ENCODE assay signal across 9 mouse cellular contexts in genomic region chr2:113758311-113759161, GRCm38 (mm10). TPM values are rescaled to one million over a fixed set of nuclear protein-coding genes. Genes with fewer than 3 reads are reported as not detected.
A peak's percentile ranks its signal among the peaks of the same experiment; 100 is the strongest.
DNase-seq lines count a peak whose midpoint lies in the region; ATAC-seq and TF ChIP-seq lines count a peak whose summit lies in the region.
"Had no signal": no experiment of that assay in that cellular context is flagged by ENCODE, and none has a peak within 500 bp of the region (broad histone marks: within the 10 kb centered on the region; RNA-seq: fewer than 3 reads in every experiment).

Gene Grem1 (minus strand): TSS chr2:113758646.

- peaks cover 23% of the 10 kb centered on the region for H3K4me1 ChIP-seq in heart, embryonic 12.5 days (replicated peaks)
- no peaks in the 10 kb centered on the region for H3K4me1 ChIP-seq in ES-E14 (ENCODE audit: control insufficient read depth in 2 of 2, insufficient read depth in 2 of 2, low read length in 2 of 2, poor library complexity in 1 of 2)
- H3K4me1 ChIP-seq in embryonic facial prominence, embryonic 14.5 days (ENCODE audit: control insufficient read depth, insufficient read depth, low read length) = peaks cover 10% of the 10 kb centered on the region; the same call in 1 of the 2 replicates
- H3K4me1 ChIP-seq in intestine, embryonic 16.5 days (ENCODE audit: control insufficient read depth, insufficient read depth, low read length) = peaks cover 15% of the 10 kb centered on the region
- H3K4me1 ChIP-seq in neural tube, embryonic 12.5 days = peaks cover 24% of the 10 kb centered on the region

- in situ Hi-C loops in ES-E14 (cut with MboI; ENCODE audit: low sequenced_read_pairs in 2 of 2, unreplicated experiment in 2 of 2) = no loop called here

- no peaks in the 10 kb centered on the region for H3K9me3 ChIP-seq in heart, embryonic 12.5 days (replicated peaks)
- no peaks in the 10 kb centered on the region for H3K9me3 ChIP-seq in ES-E14 (ENCODE audit: control insufficient read depth, insufficient read depth, low read depth, low read length)
- no peaks in the 10 kb centered on the region for H3K9me3 ChIP-seq in embryonic facial prominence, embryonic 14.5 days (ENCODE audit: control insufficient read depth, low read length)
- no peaks in the 10 kb centered on the region for H3K9me3 ChIP-seq in intestine, embryonic 16.5 days (ENCODE audit: control insufficient read depth, low read length)
- H3K9me3 ChIP-seq in neural tube, embryonic 12.5 days = no peaks in the 10 kb centered on the region

- peak within 1 kb of the TSS; percentile 83 for H3K4me2 ChIP-seq in heart, embryonic 12.5 days
- peak within 1 kb of the TSS; percentile 94 for H3K4me2 ChIP-seq in embryonic facial prominence, embryonic 14.5 days (ENCODE audit: low read depth, low read length)
- H3K4me2 ChIP-seq in intestine, embryonic 16.5 days (ENCODE audit: low read depth, low read length) = peak within 1 kb of the TSS; percentile 80
- H3K4me2 ChIP-seq in neural tube, embryonic 12.5 days (replicated peaks) = peak within 1 kb of the TSS; percentile 96

- intact Hi-C loops in heart, postnatal 36 days (cut with DNase I) = no loop called here

- peak within 1 kb of the TSS; percentile 47 for H3K4me3 ChIP-seq in heart, embryonic 12.5 days
- H3K4me3 ChIP-seq in ES-E14 (ENCODE audit: insufficient read depth in 1 of 2, low read depth in 1 of 2, low read length in 2 of 2, poor library complexity in 1 of 2, severe bottlenecking in 1 of 2) = peak within 1 kb of the TSS; percentile 67 to 69
- H3K4me3 ChIP-seq in embryonic facial prominence, embryonic 14.5 days (ENCODE audit: low read depth, low read length) = peak within 1 kb of the TSS; percentile 52
- H3K4me3 ChIP-seq in intestine, embryonic 16.5 days (ENCODE audit: low read length) = peak within 1 kb of the TSS; percentile 51
- peak within 1 kb of the TSS; percentile 55 for H3K4me3 ChIP-seq in neural tube, embryonic 12.5 days

- peak within 1 kb of the TSS; percentile 25; the same call in 1 of the 2 replicates for H3K9ac ChIP-seq in heart, embryonic 12.5 days
- H3K9ac ChIP-seq in ES-E14 (ENCODE audit: insufficient read depth, low read depth, low read length, poor library complexity, severe bottlenecking) = peak within 1 kb of the TSS; percentile 12; the same call in 1 of the 2 replicates
- H3K9ac ChIP-seq in embryonic facial prominence, embryonic 14.5 days (ENCODE audit: low read depth, low read length) = peak within 1 kb of the TSS; percentile 55
- H3K9ac ChIP-seq in intestine, embryonic 16.5 days (ENCODE audit: low read depth, low read length) = peak within 1 kb of the TSS; percentile 60
- H3K9ac ChIP-seq in neural tube, embryonic 12.5 days = peak within 1 kb of the TSS; percentile 51

- peaks cover 67% of the 10 kb centered on the region for H3K27me3 ChIP-seq in heart, embryonic 12.5 days (replicated peaks)
- peaks cover 51% of the 10 kb centered on the region for H3K27me3 ChIP-seq in embryonic facial prominence, embryonic 14.5 days (replicated peaks; ENCODE audit: control insufficient read depth, insufficient read depth, low read length)
- H3K27me3 ChIP-seq in intestine, embryonic 16.5 days (replicated peaks; ENCODE audit: control insufficient read depth, insufficient read depth, low read length) = peaks cover 32% of the 10 kb centered on the region
- H3K27me3 ChIP-seq in neural tube, embryonic 12.5 days (replicated peaks) = peaks cover 32% of the 10 kb centered on the region

- no peak within 1 kb of the TSS for H3K27ac ChIP-seq in heart, embryonic 12.5 days (ENCODE audit: poor library complexity, severe bottlenecking)
- H3K27ac ChIP-seq in ES-E14 (ENCODE audit: insufficient read depth, low read depth, low read length, poor library complexity, severe bottlenecking) = no peak within 1 kb of the TSS
- H3K27ac ChIP-seq in embryonic facial prominence, embryonic 14.5 days (replicated peaks; ENCODE audit: low read depth, low read length) = no peak within 1 kb of the TSS
- peak within 1 kb of the TSS; percentile 50 for H3K27ac ChIP-seq in intestine, embryonic 16.5 days (ENCODE audit: low read length)
- no peak within 1 kb of the TSS for H3K27ac ChIP-seq in neural tube, embryonic 12.5 days
- H3K27ac ChIP-seq: macrophage had no signal

- WGBS in heart, embryonic 12.5 days = 1% methylated on average over 64 of the region's 64 CpGs
- WGBS in embryonic facial prominence, embryonic 14.5 days = under 1% methylated on average over 47 of the region's 64 CpGs
- under 1% methylated on average over 63 of the region's 64 CpGs for WGBS in intestine, embryonic 16.5 days
- WGBS in neural tube, embryonic 12.5 days = under 1% methylated on average over 58 of the region's 64 CpGs

- H3K36me3 ChIP-seq in heart, embryonic 12.5 days = no peaks in the 10 kb centered on the region
- H3K36me3 ChIP-seq in ES-E14 (ENCODE audit: control insufficient read depth, insufficient read depth, low read length, poor library complexity, severe bottlenecking) = no peaks in the 10 kb centered on the region
- no peaks in the 10 kb centered on the region for H3K36me3 ChIP-seq in embryonic facial prominence, embryonic 14.5 days (ENCODE audit: control insufficient read depth, insufficient read depth, low read length)
- H3K36me3 ChIP-seq in intestine, embryonic 16.5 days (ENCODE audit: control insufficient read depth, insufficient read depth, low read length) = no peaks in the 10 kb centered on the region
- H3K36me3 ChIP-seq in neural tube, embryonic 12.5 days = no peaks in the 10 kb centered on the region

- DNase-seq in heart, postnatal 36 days = no peak
- DNase-seq in ES-E14 (ENCODE audit: low read depth, low spot score) = no peak
- peak; percentile 29 for DNase-seq in embryonic facial prominence, embryonic 14.5 days (ENCODE audit: low spot score)
- DNase-seq in T-cell, adult 2 months (ENCODE audit: low spot score) = no peak

- peak; percentile 59; the same call in 1 of the 2 replicates for ATAC-seq in heart, embryonic 12.5 days (ENCODE audit: insufficient number of reproducible peaks, low FRiP score)
- ATAC-seq in embryonic facial prominence, embryonic 14.5 days (ENCODE audit: low read depth) = peak; percentile 41; the same call in 1 of the 2 replicates
- peak; percentile 73 for ATAC-seq in intestine, embryonic 16.5 days
- ATAC-seq in neural tube, embryonic 12.5 days (ENCODE audit: low FRiP score, low read depth) = peak; percentile 75
- ATAC-seq in megakaryocyte-erythroid progenitor cell, adult 5-6 weeks (replicated peaks; ENCODE audit: low FRiP score, low TSS enrichment, poor library complexity, severe bottlenecking) = no peak

TF ChIP-seq in ES-E14, 5 proteins besides CTCF, POLR2A, EP300 and RAD21:
- TF ChIP-seq MAFK (IDR thresholded peaks at IDR 0.05; ENCODE audit: insufficient read depth, low read depth, low read length) (no peak), ZNF384 (IDR thresholded peaks at IDR 0.05; ENCODE audit: low read depth, low read length) (no peak), HCFC1 (IDR thresholded peaks at IDR 0.05; ENCODE audit: borderline replicate concordance, insufficient read depth, low read length) (no peak), ZC3H11A (IDR thresholded peaks at IDR 0.05; ENCODE audit: borderline replicate concordance, low read depth, low read length) (no peak), CHD2 (IDR thresholded peaks at IDR 0.05; ENCODE audit: low read depth, low read length) (no peak)

RNA-seq across cellular contexts. Expression of gene Grem1, which starts in this region (rescaled TPM):
- polyA plus RNA-seq in heart, embryonic 12.5 days (2016; fragmentation: Nextera tagmentation; extraction: Ambion mirVana) = 0.09 TPM in 1 of 2 replicates, not detected in the other
- not detected for total RNA-seq in heart, postnatal 36 days (2021)
- 0.26 and 0.76 TPM in 2 replicates for total RNA-seq in ES-E14 (2012; rRNA removed)
- polyA plus RNA-seq in embryonic facial prominence, embryonic 14.5 days (2014; fragmentation: Nextera tagmentation; extraction: Ambion mirVana) = 1.9 and 2.8 TPM in 2 replicates
- 7.2 and 8.8 TPM in 2 replicates for polyA plus RNA-seq in intestine, embryonic 16.5 days (2015; fragmentation: Nextera tagmentation; extraction: Ambion mirVana)
- polyA plus RNA-seq in neural tube, embryonic 12.5 days (2016; fragmentation: Nextera tagmentation; extraction: Ambion mirVana) = 1.3 and 1.4 TPM in 2 replicates
- not detected in 2 replicates for total RNA-seq in megakaryocyte-erythroid progenitor cell, adult 5-6 weeks (2014; fragmentation: Nextera tagmentation)
- not detected in 2 replicates for total RNA-seq in megakaryocyte-erythroid progenitor cell, adult 5-6 weeks (2017)

Comparison
In these comparisons a context has a peak if more than half of its experiments do, and no peak if none do; other contexts are left out.
1. Peak in ATAC-seq, H3K4me3 ChIP-seq, H3K9ac ChIP-seq and H3K4me2 ChIP-seq in heart, embryonic 12.5 days; RNA of the gene not detected or under 1 TPM.